Mouse (Mus musculus): ENCODE data around the gene Ddx25.

DNA sequence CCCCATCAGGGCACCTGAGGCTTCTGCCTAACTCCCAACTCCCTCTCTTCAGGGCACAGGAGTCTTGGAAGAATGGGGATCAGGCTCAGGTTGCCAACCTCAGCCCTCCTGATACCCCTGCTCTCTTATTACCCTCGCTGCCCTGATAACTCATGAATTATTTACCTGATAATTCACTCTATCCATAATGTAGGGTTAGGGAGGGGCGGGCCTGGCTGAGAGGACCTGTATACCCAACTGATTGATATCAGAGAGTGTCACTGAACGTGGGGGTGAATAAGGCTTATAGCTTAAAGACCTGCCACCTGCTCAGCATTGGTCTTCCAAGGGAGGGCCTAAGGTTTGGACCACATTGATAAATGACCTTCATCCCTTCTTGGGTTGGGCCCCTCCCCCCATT, 40.2 kb downstream of the Ddx25 start, which contains the start of gene Gm1113:
- TF ChIP-seq POLR2A (IDR thresholded peaks at IDR 0.05; ENCODE audit: extremely low read depth, insufficient read depth, low read length) (no peak), CTCF (IDR thresholded peaks at IDR 0.05; ENCODE audit: low read depth, low read length) (no peak)

Measured in liver, adult 2 months (tissue).